Mouse (Mus musculus) liver, postnatal 0 days (tissue): ENCODE results near the gene Tiam1.

Experiments used
- CTCF ChIP-seq: sonication (generic); IDR thresholded peaks from 2 replicates; pipeline ENCODE4 v1.5.1; 2016; ENCODE audit warnings: antibody characterized with exemption, low read depth
- EP300 ChIP-seq: IDR thresholded peaks from 2 replicates; pipeline ENCODE4 v1.6.1; 2016; ENCODE audit warnings: antibody characterized with exemption, low read depth, mild to moderate bottlenecking

GRCm38 (mm10) chr16:90011521-90012181 is 131.9 kb downstream of the Tiam1 start:
- no peak for TF ChIP-seq CTCF
- no peak for TF ChIP-seq EP300
